Mouse (Mus musculus) kidney, adult 18-20 months (tissue): ENCODE data around the gene Fam3b.

Experiments used
- DNase-seq: peaks from one replicate; pipeline ENCODE4 v3.0.0; 2021

The Fam3b gene

DNA sequence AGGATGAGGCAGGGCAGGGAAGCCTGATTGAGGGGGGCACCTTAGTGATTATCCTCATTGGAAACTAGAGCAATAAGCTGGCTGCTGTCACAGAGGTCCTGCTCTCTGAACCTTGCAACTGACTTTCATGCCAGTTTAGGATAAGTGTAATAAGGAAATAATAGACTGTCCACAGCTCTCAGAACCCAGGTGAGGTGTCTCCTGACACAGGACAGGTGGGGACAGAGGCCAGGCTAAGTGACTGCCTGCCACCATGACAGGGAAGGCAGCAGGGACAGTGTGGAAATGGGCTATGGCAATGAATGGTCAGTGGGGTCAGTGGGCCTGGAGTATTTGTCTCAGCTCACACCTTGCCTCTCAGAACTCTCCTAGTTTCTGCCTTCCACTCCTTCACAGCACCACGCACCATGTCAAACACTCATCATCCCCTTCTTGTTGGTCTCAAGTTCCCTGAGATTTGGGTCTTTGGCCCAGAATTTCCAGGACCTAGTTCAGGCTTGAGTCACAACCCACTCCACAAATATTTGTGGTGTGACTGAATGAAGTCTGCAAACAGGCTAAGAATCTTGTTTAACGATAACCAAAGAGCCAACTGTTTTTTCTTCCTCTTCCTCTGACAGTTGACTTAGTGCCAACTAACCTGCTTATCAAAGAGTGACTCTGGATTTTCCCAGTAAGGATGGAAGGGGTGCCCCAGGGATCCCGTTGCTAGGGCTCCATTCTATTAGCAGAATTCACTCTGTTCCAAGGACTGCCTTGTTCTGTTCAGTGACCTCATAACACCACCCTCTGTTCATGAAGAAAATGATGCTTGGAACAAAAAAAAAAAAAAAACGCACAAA, at the start of gene Fam3b:
TSS of gene Fam3b (minus strand) at position 718 of the 842 bp plus-strand sequence.
- no peak for DNase-seq

DNA sequence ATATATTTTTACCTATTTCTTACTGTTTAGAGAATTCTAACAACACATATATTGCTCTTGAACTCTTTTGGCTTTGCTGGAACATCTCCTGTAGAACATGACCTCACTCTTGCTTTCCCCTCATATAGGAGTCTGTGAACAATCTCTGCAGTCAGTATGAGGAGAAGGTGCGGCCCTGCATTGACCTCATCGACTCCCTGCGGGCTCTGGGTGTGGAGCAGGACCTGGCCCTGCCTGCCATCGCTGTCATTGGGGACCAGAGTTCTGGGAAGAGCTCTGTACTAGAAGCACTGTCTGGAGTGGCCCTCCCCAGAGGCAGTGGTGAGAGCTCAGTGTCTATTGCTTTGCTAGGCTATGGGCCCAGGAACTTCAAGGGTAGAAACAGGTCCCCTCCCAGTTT, 29.7 kb upstream of the Fam3b start:
- DNase-seq, result no peak

DNA sequence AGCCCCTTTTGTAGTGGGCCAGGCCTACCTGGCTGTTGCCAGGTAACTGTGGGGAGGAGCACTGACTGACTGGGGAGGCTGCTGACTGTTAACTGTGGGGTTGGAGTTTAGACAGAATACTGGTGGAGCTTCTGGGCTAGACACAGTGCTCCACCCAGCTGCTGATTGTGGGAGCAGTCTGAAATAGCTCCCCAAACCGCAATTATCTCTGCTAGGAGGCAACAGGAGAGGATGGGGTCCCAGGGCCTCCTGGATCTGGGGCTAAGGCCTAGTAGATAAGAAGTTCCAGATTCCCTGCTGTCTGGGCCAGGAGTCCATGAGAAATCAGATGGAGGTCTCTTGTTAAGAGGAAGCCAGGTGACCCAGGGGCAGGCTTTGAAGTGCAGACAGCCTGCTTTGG, 22.2 kb upstream of the Fam3b start:
- no peak for DNase-seq

DNA sequence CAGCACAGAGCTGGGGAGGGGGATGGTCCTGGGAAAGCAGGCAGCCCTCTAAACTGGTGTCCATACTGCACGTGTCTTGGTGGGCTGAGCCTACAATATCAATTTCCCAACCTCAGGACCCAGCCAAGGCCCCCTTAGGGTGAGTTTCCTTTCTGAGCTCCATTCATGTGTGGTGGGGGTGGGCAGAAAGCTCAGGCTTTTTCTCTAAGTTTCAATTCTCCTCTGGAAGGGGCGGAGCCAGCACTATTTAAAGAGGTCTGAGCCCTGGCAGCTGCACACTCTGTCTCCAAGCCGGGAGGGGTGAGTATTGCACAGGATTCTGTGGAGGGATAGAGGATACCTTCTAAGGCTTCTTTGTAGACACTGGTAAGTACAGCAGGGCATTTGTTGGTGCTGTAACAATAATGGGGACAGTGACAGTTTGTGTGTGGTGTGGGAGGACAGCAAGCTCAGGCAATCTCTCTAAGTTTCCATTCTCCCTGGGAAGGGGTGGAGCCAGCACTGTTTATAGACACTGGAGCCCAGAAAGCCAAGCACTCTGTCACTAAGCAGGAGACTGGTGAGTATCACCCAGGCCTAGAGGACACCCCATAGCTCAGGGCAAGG, 21.3 kb upstream of the Fam3b start:
- DNase-seq, result peak; percentile 58

DNA sequence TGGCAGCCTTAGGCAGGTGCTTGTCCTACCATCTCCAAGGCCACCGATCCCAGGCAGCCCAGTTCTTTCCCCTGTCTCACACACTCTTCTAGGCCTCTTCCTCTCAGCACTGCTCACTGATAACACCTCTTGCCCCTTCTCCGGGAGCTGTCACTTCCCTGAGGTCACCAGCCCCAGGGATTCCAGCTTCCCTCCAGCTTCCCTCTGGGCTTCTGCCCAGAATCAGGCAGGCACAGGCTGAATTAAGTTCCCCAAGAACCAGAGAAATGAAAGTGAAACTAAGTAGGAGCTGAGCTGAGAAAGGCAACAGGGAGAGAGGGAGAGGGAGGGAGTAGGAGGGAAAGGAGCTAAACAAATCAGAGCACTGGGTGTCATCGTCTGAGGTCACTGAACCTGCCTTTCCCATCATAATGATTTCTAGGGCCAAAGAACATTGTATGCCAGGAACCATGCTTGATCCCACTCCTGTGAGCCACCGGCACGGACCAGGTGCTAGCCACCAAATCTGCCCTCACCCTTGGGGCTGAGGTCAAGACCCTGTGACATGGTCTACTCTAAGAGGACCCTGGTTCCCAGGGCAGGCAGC, 20.4 kb upstream of the Fam3b start:
- DNase-seq, result peak; percentile 64

DNA sequence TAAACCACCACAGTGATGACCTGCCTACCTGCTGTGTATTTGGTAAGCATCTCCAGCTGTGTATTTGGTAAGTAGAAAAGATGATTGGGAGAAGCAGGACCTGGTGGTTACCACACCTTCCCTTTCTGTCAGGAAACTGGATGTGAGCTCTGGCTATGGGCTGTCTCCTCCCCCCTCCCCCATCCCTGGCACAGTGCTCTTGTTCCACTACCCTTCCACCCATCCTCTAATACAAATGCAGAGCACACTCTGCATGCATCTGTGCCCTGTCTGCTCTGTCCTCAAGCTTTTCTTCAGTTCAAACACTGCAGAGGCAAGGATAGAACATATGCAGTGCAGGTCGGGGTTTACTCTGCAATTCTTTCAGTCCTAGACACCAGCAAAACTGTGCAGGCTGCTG, 19.8 kb upstream of the Fam3b start:
- DNase-seq, result no peak

DNA sequence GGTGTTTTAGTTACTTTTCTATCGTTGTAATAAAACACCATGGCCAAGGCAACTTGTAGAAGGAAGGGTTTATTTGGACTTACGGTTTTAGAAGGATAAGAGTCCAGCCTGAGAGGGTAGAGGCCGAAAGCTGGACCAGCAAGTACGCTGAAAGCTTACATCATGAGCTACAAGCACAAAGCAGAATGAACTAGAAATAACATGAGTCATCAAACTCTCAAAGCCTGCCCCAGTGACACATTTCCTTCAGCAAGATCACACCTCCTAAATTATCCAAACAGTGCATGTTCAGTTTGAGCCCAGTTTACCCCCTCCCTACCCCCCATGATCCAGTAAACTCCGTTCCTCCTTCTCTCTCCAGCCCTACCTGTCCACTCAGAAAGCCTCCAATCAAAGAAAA, 19.1 kb upstream of the Fam3b start:
- no peak for DNase-seq

DNA sequence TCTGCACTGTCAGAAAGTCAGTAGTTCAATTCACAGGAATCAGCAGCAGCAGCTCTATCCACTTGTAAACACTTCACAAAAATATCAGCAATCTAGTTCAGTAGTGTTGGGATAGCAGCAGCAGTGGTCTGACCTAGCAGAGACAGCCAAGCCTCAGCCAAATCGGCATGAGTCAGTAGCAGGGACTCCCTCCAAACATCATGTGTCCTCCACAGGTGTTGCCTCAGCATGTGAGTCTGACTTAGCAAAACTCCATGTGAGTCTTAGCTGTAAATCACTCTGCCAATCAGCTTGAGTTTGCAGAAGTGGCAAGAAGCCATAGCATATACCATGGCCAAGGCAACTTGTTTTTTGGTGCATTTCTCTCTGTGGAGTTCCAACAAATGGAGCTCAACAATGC, 18.5 kb upstream of the Fam3b start:
- no peak for DNase-seq

DNA sequence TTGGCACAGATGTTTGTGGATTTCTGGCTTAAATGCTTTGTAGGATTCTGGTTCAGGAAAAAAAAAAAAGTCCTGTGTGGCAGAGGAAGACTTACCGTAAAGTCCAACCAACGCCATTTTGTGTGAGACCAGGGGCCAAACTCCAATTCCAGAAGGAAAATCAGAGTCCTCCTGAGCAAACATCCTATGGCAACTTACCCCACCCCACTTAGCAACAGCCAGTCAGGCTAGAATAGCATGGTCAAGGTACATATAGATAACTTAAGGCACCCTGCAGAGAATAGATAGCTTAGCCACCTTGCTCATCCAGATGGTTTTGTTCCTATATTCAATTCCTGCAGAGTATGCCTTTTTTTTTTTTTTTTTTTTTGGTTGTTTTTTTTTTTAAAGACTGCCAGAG, 14.6 kb upstream of the Fam3b start:
- DNase-seq, result no peak

DNA sequence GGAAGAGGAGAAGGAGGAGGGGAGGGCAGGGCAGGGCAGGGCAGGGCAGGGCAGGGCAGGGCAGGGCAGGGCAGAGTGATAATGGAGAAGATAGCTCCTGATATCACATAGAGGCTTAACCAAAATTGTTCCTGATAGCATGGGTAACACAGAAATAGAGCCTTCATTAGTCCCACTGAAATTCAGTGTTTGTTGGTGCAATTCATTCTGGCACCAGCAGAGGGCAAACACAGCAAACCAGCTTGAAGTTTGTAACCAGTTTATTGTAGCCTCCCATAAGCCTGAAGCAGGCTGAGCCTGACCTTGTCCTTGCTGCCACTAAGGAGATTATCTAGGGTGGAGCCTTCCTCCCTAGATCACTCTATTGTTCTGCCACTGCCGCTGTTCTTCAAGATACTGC, 8.4 kb upstream of the Fam3b start:
- peak; percentile 70 for DNase-seq

DNA sequence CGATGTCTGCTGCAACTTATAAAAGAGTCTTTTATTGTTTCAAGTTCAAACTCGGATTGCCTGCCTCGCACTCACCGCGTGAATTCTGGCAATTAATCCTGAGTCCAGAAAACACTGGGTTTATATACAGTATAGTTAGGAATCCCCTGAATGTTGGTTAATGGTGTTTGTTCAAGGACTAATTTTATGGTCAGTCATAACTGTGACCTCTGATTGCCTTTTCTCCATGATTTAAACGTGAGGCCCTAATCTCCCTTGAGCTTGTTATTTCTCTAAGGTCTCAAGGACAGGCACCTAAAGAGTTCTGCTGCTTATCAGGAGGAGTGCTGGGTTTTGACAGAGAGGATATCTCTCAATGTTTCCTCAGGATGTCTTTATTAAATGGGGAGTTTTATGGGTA, 7.4 kb upstream of the Fam3b start:
- no peak for DNase-seq

DNA sequence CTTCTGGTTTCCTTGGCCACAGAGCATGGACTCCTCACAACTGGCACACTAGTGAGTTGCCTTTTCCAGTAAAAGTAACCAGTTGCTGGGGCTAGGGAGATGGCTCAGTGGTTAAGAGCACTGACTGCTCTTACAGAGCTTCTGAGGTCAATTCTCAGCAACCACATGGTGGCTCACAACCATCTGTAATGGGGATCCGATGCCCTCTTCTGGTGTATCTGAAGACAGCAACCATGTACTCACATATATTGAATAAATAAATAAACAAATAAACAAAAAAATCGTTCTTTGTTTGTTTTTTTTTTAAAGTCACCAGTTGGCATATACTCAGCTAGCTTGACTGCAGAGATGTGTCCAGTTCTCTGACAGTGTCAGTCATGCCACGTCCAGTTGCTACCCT, 1.7 kb upstream of the Fam3b start:
- no peak for DNase-seq

DNA sequence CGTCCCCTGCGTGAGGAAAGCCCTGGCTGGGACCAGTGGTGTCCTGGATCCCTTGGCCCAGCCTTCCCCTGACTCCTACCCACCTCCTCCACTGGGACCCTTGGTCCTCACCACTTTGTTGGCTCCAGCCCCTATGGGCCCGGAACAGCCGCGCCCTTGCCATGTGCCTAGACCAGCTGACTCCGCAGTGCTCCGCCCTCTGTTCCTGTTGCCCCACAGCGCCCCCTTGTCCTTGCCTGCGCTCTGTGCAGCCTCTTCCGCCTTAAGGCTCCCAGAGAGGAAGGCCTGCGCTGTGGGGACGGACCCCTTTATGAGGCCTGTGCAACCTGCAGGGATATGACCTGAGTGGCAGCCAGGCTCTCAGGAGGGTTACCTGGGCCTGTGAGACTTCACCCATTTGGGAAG, 2.3 kb downstream of the Fam3b start:
- DNase-seq, result no peak

DNA sequence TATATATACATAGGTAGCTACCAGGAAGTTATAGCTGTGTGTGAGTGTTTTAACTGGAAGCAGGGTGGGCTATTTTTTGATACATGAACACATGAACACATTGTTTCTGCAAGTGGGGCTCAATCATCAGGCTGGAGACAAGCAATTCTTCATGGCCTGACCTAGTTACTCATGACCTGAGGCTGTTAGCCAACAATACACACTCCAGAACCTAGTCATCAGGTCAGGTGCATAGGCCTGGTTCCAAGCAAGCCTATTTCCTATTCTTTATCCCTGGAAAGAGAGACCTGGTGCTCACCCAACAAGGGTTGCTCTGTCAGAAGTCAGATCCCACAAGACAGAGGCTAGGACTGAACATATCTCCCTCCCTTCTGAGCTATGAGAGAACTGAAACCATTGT, 3.1 kb downstream of the Fam3b start:
- no peak for DNase-seq

DNA sequence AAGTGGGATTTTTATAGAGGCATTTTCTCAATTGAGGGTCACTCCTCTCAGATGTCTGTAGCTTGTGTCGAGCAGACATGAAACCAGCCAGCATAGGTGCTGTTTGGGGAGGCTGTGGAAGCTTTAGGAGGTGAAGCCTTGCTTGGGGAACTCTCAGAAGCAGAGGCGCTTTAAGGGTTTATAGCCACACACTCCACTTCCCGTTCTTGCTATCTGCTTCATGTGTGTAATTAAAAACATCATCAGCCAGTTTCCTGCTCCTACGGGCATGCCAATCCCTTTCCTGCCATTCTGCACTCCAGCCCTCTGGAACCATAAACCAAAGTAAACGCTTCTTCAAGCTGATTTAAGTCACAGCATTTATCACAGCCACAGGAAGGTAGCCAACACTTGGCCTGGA, 3.8 kb downstream of the Fam3b start:
- no peak for DNase-seq

DNA sequence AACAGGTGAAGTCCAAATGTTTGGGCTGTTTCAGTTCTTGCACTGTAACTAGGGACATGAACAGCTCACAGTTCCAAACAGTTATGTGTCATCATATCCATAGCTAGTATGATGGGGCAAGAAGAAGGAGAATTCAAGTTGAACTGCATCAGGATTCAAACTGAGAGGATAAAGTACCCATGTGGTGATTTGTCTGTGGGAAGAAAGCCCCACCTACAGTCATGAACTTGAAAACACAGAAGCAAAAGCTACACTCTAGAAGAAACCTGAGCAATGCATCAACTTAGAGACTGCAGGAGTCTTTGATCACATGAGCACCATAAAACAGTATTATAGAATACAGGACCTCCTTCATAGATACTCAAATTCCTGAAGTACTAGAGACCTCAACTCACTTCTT, 6.8 kb downstream of the Fam3b start:
- DNase-seq, result no peak

DNA sequence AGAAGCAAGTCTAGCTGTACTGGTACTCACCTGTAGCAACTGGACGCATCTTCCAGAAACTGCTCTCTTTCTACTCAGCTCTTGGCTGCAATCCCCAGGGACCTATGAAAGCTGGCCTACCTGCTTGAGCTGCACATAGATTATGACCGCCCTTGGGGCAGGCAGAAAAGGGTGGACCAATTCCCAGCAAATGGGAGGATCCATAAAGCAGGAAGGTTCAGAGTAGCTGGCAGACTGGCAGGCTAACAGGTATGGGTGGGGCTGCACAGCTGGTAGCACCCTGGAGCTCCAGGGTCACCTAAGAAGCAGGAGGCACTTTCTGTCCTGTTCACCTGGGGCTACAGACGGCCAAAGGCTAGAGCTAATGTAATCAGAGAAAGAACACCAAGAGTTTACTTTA, 9.8 kb downstream of the Fam3b start:
- no peak for DNase-seq

DNA sequence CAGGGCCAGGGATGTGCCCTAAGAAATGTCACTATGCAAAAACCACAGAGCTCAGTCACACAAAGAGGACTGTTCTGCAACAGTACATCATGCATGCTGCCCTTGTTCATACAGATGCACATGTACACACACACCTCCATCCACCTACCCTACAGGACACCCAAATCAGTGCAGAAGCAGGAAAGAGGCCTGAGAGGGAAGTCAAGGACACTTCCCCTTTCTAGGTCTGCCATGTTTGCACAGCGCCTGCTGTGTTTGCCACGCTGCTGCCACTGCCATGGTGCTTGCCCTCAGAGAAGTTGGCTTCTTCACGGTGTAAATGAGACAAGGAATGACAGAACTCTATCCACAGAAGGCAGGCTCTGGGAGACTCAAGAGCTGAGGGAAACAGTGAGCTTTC, 10.8 kb downstream of the Fam3b start:
- DNase-seq, result no peak

DNA sequence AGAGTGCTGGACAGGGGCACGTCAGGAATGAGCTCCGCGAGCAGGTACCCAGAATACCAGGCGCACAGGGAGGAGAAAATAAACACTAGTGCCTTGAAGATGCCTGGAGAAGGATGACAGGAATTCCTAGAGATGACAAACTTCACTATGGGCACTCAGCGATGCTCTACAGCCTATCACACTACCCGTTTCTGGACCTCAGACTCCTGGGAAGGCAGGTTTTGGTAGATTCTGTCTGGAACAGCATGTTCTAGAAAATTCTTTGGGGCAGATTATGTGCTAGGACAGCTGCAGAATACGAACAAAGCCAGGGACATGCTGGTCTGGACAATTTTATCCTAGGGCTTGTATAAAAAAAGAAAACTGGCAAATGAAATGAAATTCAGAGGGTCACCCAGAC, 13.7 kb downstream of the Fam3b start:
- DNase-seq, result no peak

DNA sequence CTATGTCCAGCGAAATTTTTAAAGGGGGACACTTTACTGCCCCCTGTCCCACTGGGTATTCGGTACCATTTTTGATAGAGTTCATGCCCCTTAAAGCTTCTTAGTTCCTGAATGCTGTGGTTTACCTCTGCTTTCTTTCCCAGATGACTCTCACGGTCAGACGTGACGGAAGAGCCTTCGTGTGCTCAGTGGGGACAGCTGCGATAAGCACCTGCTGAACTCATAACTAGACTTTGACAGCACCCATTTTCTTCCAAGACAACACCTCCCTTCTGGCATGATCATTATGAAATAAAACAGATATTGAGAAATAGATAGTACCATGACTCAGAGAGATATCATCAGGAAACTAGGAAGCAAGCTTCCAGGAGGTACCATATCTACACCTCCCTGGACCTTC, 15.2 kb downstream of the Fam3b start:
- DNase-seq, result no peak

DNA sequence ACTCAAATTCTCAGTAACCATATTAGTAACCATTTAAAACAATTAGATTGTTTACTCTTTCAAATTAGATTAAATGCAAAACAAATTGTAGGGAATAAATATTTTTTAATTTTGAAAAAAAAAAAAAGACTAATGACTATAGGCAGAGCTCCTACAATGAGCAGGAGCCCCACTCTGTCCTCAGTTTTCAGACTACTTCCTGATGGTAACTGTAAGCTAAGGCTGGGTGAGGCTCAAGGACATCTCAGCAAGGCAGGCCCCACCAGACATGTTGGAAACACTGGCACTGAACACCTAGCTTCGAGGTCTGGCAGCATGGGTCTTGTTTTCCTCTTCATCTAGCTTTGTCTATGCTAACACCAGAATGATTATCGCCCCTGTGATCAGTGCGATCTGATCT, 16.5 kb downstream of the Fam3b start:
- DNase-seq, result no peak

DNA sequence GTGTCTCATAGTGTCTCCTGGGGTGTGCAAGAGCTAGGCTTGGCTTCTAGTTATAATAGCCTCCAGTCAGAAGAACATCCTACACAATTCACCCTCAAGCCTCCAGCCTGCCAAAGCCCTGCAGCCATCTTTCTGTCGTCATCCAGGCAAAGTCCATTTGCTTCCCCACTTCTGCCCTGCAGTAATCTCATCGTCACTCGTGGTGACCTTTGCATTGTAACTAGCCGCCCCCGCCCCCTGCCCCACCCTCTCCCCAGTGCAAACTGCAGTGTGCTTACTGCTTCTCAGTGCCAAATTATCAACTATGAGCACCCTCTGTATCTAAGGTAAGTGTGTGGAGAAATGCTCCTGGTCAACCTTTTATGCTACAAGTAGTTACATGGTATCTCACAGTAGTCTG, 16.9 kb downstream of the Fam3b start:
- DNase-seq, result no peak

DNA sequence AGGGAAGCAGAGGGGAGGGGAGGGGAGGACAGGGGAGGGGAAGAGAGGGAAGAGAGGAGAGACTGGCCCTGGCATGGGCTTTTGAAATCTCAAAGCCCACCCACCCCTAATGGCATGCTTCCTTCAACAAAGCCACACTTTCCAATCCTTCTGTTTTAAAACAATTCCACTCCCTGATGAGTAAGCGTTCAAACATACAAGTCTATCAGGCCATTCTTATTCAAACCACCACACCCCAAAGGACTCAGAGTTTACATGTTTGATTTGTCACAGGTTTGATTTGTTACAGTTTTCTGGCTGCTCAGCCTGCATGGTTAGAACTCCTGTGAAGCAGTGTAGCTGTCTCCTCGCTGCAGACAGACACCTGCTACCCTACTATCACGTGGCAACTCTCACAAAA, 18.6 kb downstream of the Fam3b start:
- DNase-seq, result no peak

DNA sequence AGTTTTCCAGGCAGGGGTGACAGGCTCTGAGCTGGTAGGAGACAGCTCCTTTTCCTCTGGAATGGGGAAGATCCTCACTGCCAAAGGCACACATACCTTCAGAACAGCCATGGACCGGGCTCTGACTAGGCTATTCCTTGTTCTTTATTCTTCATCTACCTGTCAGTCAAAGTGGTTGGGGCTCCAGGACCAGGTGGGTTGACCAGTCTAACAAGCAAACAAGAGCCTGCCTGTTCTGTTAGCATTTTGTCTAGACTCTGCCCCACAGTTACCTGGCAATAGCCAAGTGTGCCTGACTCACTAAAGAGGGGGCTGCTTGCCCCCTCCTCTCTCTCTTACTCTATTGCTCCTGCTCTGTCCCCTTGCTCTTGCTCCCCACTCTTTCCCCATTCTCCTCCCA, 22.2 kb downstream of the Fam3b start:
- no peak for DNase-seq

DNA sequence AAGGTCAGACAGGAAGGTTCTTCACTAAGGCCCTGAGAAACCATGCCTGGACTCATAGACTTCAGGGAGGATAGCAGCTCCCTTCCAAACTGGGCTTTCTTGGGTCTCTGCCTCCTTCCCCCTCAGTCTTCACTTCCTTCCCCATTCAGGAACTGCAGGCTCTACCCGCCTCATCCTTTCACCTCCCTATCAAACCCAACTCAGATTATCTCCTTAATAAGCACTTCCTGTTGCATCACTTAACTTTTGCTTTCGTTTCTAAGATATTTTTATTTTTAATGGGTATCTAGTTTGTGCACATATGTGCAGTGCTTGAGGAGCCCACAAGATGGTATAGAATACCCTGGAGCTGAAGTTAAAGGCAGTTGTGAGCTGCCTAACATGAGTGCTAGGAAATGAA, 36.0 kb downstream of the Fam3b start:
- no peak for DNase-seq
